Mouse (Mus musculus) intestine, embryonic 14.5 days (tissue): ENCODE measurements around the gene Mmp10. TPM values are rescaled to one million over a fixed set of nuclear protein-coding genes. Genes with fewer than 3 reads are reported as not detected.

Experiments
- ATAC-seq: fragments of 200-750 bp; cut with Nextera tagmentation; replicated peaks from 2 replicates; pipeline ENCODE4 v1.8.0; 2017; ENCODE audit warnings: low read depth, moderate number of reproducible peaks, moderate TSS enrichment, moderate library complexity; ENCODE audit not compliant: low FRiP score, low TSS enrichment
- DNase-seq: peaks from one replicate; pipeline ENCODE4 v3.0.0-alpha.2; 2018; ENCODE audit warnings: low spot score
- H3K27ac ChIP-seq: fragments of 300-500 bp; sonication (generic); 2 replicates; pipeline ENCODE4 v1.5.1; 2014; ENCODE audit warnings: low read depth, mild to moderate bottlenecking, control low read depth
- H3K27me3 ChIP-seq: fragments of 300-500 bp; sonication (generic); replicated peaks from 2 replicates; pipeline ENCODE4 v1.6.1; 2014; ENCODE audit warnings: low read length, control low read depth; ENCODE audit not compliant: control insufficient read depth, insufficient read depth
- H3K36me3 ChIP-seq: fragments of 300-500 bp; sonication (generic); 2 replicates; pipeline ENCODE4 v1.6.1; 2014; ENCODE audit warnings: low read length, control low read depth; ENCODE audit not compliant: control insufficient read depth, insufficient read depth
- H3K4me1 ChIP-seq: fragments of 300-500 bp; sonication (generic); replicated peaks from 2 replicates; pipeline ENCODE4 v1.6.1; 2014; ENCODE audit warnings: low read length, control low read depth, mixed read lengths; ENCODE audit not compliant: control insufficient read depth, insufficient read depth
- H3K4me2 ChIP-seq: fragments of 300-500 bp; sonication (generic); 2 replicates; pipeline ENCODE4 v1.6.1; 2014; ENCODE audit warnings: low read length
- H3K4me3 ChIP-seq: fragments of 300-500 bp; sonication (generic); 2 replicates; pipeline ENCODE4 v1.5.1; 2014; ENCODE audit warnings: low read depth, low read length, control low read depth, mixed read lengths
- H3K9ac ChIP-seq: fragments of 300-500 bp; sonication (generic); 2 replicates; pipeline ENCODE4 v1.6.1; 2014; ENCODE audit warnings: mild to moderate bottlenecking, low read length
- H3K9me3 ChIP-seq: fragments of 300-500 bp; sonication (generic); 2 replicates; pipeline ENCODE4 v1.6.1; 2016; ENCODE audit warnings: low read length, control low read depth; ENCODE audit not compliant: control insufficient read depth
- WGBS: fragments of 180-500 bp; shearing (Covaris S2); extraction: QIAGEN DNeasy Blood & Tissue Kit; methylation state at CpG from one replicate; pipeline ENCODE4 v1.1.7; 2014; 5-methylcytosine and 5-hydroxymethylcytosine counted together
- polyA plus RNA-seq: library from polyadenylated mRNA; unstranded; fragments of >200 nt; fragmentation: Nextera tagmentation; extraction: Ambion mirVana; gene quantifications from 2 replicates; pipeline ENCODE4 v1.2.1, GENCODE M21; 2014

The Mmp10 gene
- 0.20 TPM in 1 of 2 replicates, not detected in the other for polyA plus RNA-seq

GRCm38 (mm10) chr9:7502051-7502450, at the start of gene Mmp10:
Gene Mmp10, plus strand, starts transcription at chr9:7502352.
- Histone ChIP-seq H3K4me2 (no peak within 1 kb of the TSS), H3K27ac (no peak within 1 kb of the TSS), H3K4me1 (no peaks in the 10 kb centered on the region), H3K36me3 (no peaks in the 10 kb centered on the region), H3K9me3 (no peaks in the 10 kb centered on the region), H3K9ac (no peak within 1 kb of the TSS), H3K4me3 (no peak within 1 kb of the TSS), H3K27me3 (no peaks in the 10 kb centered on the region)
- WGBS = 88% methylated on average over 3 of the region's 3 CpGs
- no peak for DNase-seq
- ATAC-seq = no peak

- ATAC-seq = no peak
- no peaks in the 10 kb centered on the region for H3K36me3 ChIP-seq
- no peak overlapping the region for H3K27ac ChIP-seq
- H3K9ac ChIP-seq = no peak overlapping the region
- no peaks in the 10 kb centered on the region for H3K27me3 ChIP-seq
- no peaks in the 10 kb centered on the region for H3K9me3 ChIP-seq
- no peaks in the 10 kb centered on the region for H3K4me1 ChIP-seq
- no peak overlapping the region for H3K4me3 ChIP-seq
- WGBS = 81% methylated on average over 2 of the region's 2 CpGs
- no peak for DNase-seq
- H3K4me2 ChIP-seq = no peak overlapping the region
Observed at GRCm38 (mm10) chr9:7453302-7453701, 48.9 kb upstream of the Mmp10 start.

GRCm38 (mm10) chr9:7470262-7470661, 31.9 kb upstream of the Mmp10 start:
- WGBS = 94% methylated on average over 1 of the region's 1 CpGs
- H3K9ac ChIP-seq = no peak overlapping the region
- H3K27ac ChIP-seq = no peak overlapping the region
- H3K9me3 ChIP-seq = no peaks in the 10 kb centered on the region
- no peak overlapping the region for H3K4me2 ChIP-seq
- DNase-seq (no peak), ATAC-seq (no peak)
- H3K4me3 ChIP-seq = no peak overlapping the region
- no peaks in the 10 kb centered on the region for H3K36me3 ChIP-seq
- H3K4me1 ChIP-seq = no peaks in the 10 kb centered on the region
- no peaks in the 10 kb centered on the region for H3K27me3 ChIP-seq

- Histone ChIP-seq H3K27ac (no peak overlapping the region), H3K9me3 (no peaks in the 10 kb centered on the region), H3K27me3 (no peaks in the 10 kb centered on the region), H3K9ac (no peak overlapping the region), H3K4me2 (no peak overlapping the region), H3K36me3 (no peaks in the 10 kb centered on the region), H3K4me1 (no peaks in the 10 kb centered on the region), H3K4me3 (no peak overlapping the region)
- 61% methylated on average over 5 of the region's 5 CpGs for WGBS
- DNase-seq (no peak), ATAC-seq (no peak)
Observed at GRCm38 (mm10) chr9:7483684-7484394, 18.3 kb upstream of the Mmp10 start.

- no peaks in the 10 kb centered on the region for H3K27me3 ChIP-seq
- no peak overlapping the region for H3K4me3 ChIP-seq
- no peak overlapping the region for H3K9ac ChIP-seq
- 82% methylated on average over 3 of the region's 3 CpGs for WGBS
- no peak for DNase-seq
- H3K4me1 ChIP-seq = no peaks in the 10 kb centered on the region
- H3K4me2 ChIP-seq = no peak overlapping the region
- no peaks in the 10 kb centered on the region for H3K36me3 ChIP-seq
- H3K9me3 ChIP-seq = no peaks in the 10 kb centered on the region
- no peak for ATAC-seq
- no peak overlapping the region for H3K27ac ChIP-seq
Observed at GRCm38 (mm10) chr9:7501138-7501537, 1.0 kb upstream of the Mmp10 start.

- no peak overlapping the region for H3K4me3 ChIP-seq
- 79% methylated on average over 7 of the region's 7 CpGs for WGBS
- no peak overlapping the region for H3K9ac ChIP-seq
- no peaks in the 10 kb centered on the region for H3K4me1 ChIP-seq
- DNase-seq (no peak), ATAC-seq (no peak)
- no peaks in the 10 kb centered on the region for H3K9me3 ChIP-seq
- H3K27ac ChIP-seq = no peak overlapping the region
- H3K36me3 ChIP-seq = no peaks in the 10 kb centered on the region
- no peak overlapping the region for H3K4me2 ChIP-seq
- no peaks in the 10 kb centered on the region for H3K27me3 ChIP-seq
Observed at GRCm38 (mm10) chr9:7507321-7507876, 5.2 kb downstream of the Mmp10 start.

- Histone ChIP-seq H3K27ac (no peak overlapping the region), H3K4me3 (no peak overlapping the region), H3K27me3 (no peaks in the 10 kb centered on the region), H3K9ac (no peak overlapping the region), H3K4me1 (no peaks in the 10 kb centered on the region), H3K9me3 (no peaks in the 10 kb centered on the region), H3K36me3 (no peaks in the 10 kb centered on the region), H3K4me2 (no peak overlapping the region)
- WGBS = 67% methylated on average over 10 of the region's 10 CpGs
- DNase-seq (no peak), ATAC-seq (no peak)
Observed at GRCm38 (mm10) chr9:7509619-7510233, 7.6 kb downstream of the Mmp10 start.

- no peaks in the 10 kb centered on the region for H3K27me3 ChIP-seq
- no peaks in the 10 kb centered on the region for H3K4me1 ChIP-seq
- H3K9me3 ChIP-seq = no peaks in the 10 kb centered on the region
- H3K9ac ChIP-seq = no peak overlapping the region
- no peak overlapping the region for H3K27ac ChIP-seq
- H3K4me2 ChIP-seq = no peak overlapping the region
- DNase-seq = no peak
- H3K4me3 ChIP-seq = no peak overlapping the region
- ATAC-seq = no peak
- WGBS = 64% methylated on average over 4 of the region's 4 CpGs
- H3K36me3 ChIP-seq = no peaks in the 10 kb centered on the region
Observed at GRCm38 (mm10) chr9:7517944-7518571, 15.9 kb downstream of the Mmp10 start.
